Mouse (Mus musculus): Measurements from ENCODE around the gene Rxfp4. TPM values are rescaled to one million over a fixed set of nuclear protein-coding genes. Genes with fewer than 3 reads are reported as not detected.

Gene Rxfp4
- not detected for polyA plus RNA-seq (2014; fragmentation: Illumina TruSeq; extraction: RNeasy Lipid Tissue Mini Kit (QIAGEN cat#74804); ENCODE audit: low read depth, low replicate concordance)

GRCm38 (mm10) chr3:88652846-88653515, at the start of gene Rxfp4:
Rxfp4 (minus strand) TSS chr3:88653142.

GRCm38 (mm10) chr3:88684980-88685941, 32.3 kb upstream of the Rxfp4 start, which contains the start of gene Khdc4:
Khdc4 (plus strand) TSS chr3:88685803.

GRCm38 (mm10) chr3:88605666-88606065, 47.3 kb downstream of the Rxfp4 start, which contains the start of gene Arhgef2:
Arhgef2 (plus strand) TSS chr3:88605966.

Other genes with a start within 250 kb of the Rxfp4 start
- gene Pmf1, start 242.8 kb downstream of the Rxfp4 start, polyA plus RNA-seq (2014; fragmentation: Illumina TruSeq; extraction: RNeasy Lipid Tissue Mini Kit (QIAGEN cat#74804); ENCODE audit: low read depth, low replicate concordance): 16.4 TPM
- 17.0 TPM for gene Slc25a44, start 228.0 kb downstream of the Rxfp4 start, polyA plus RNA-seq (2014; fragmentation: Illumina TruSeq; extraction: RNeasy Lipid Tissue Mini Kit (QIAGEN cat#74804); ENCODE audit: low read depth, low replicate concordance)
- 4.1 TPM for gene Sema4a, start 192.0 kb downstream of the Rxfp4 start, polyA plus RNA-seq (2014; fragmentation: Illumina TruSeq; extraction: RNeasy Lipid Tissue Mini Kit (QIAGEN cat#74804); ENCODE audit: low read depth, low replicate concordance)
- 80.8 TPM for gene Lmna, start 143.2 kb downstream of the Rxfp4 start, polyA plus RNA-seq (2014; fragmentation: Illumina TruSeq; extraction: RNeasy Lipid Tissue Mini Kit (QIAGEN cat#74804); ENCODE audit: low read depth, low replicate concordance)
- gene Mex3a, start 120.7 kb downstream of the Rxfp4 start, polyA plus RNA-seq (2014; fragmentation: Illumina TruSeq; extraction: RNeasy Lipid Tissue Mini Kit (QIAGEN cat#74804); ENCODE audit: low read depth, low replicate concordance): 0.34 TPM
- gene Rab25, start 104.8 kb downstream of the Rxfp4 start, polyA plus RNA-seq (2014; fragmentation: Illumina TruSeq; extraction: RNeasy Lipid Tissue Mini Kit (QIAGEN cat#74804); ENCODE audit: low read depth, low replicate concordance): not detected
- 116 TPM for gene Lamtor2, start 100.1 kb downstream of the Rxfp4 start, polyA plus RNA-seq (2014; fragmentation: Illumina TruSeq; extraction: RNeasy Lipid Tissue Mini Kit (QIAGEN cat#74804); ENCODE audit: low read depth, low replicate concordance)
- 60.0 TPM for gene Ubqln4, start 99.4 kb downstream of the Rxfp4 start, polyA plus RNA-seq (2014; fragmentation: Illumina TruSeq; extraction: RNeasy Lipid Tissue Mini Kit (QIAGEN cat#74804); ENCODE audit: low read depth, low replicate concordance)
- gene Ssr2, start 77.3 kb downstream of the Rxfp4 start, polyA plus RNA-seq (2014; fragmentation: Illumina TruSeq; extraction: RNeasy Lipid Tissue Mini Kit (QIAGEN cat#74804); ENCODE audit: low read depth, low replicate concordance): 76.6 TPM
- gene Arhgef2, start 47.2 kb downstream of the Rxfp4 start, polyA plus RNA-seq (2014; fragmentation: Illumina TruSeq; extraction: RNeasy Lipid Tissue Mini Kit (QIAGEN cat#74804); ENCODE audit: low read depth, low replicate concordance): 32.9 TPM
- 38.9 TPM for gene Khdc4, start 32.7 kb upstream of the Rxfp4 start, polyA plus RNA-seq (2014; fragmentation: Illumina TruSeq; extraction: RNeasy Lipid Tissue Mini Kit (QIAGEN cat#74804); ENCODE audit: low read depth, low replicate concordance)
- 94.5 TPM for gene Rit1, start 63.7 kb upstream of the Rxfp4 start, polyA plus RNA-seq (2014; fragmentation: Illumina TruSeq; extraction: RNeasy Lipid Tissue Mini Kit (QIAGEN cat#74804); ENCODE audit: low read depth, low replicate concordance)
- gene Syt11, start 122.0 kb upstream of the Rxfp4 start, polyA plus RNA-seq (2014; fragmentation: Illumina TruSeq; extraction: RNeasy Lipid Tissue Mini Kit (QIAGEN cat#74804); ENCODE audit: low read depth, low replicate concordance): 13.0 TPM
- 24.3 TPM for gene Gon4l, start 182.1 kb upstream of the Rxfp4 start, polyA plus RNA-seq (2014; fragmentation: Illumina TruSeq; extraction: RNeasy Lipid Tissue Mini Kit (QIAGEN cat#74804); ENCODE audit: low read depth, low replicate concordance)